Mouse (Mus musculus): Measurements from ENCODE around the gene Car15. TPM values are rescaled to one million over a fixed set of nuclear protein-coding genes. Genes with fewer than 3 reads are reported as not detected.
A peak's percentile ranks its signal among the peaks of the same experiment; 100 is the strongest.

Gene Car15
- polyA plus RNA-seq (2014; fragmentation: Nextera tagmentation; extraction: Ambion mirVana) = 2.4 and 3.4 TPM in 2 replicates

- Histone ChIP-seq H3K27ac (ENCODE audit: low read length) (no peak within 1 kb of the TSS), H3K4me1 (ENCODE audit: control insufficient read depth, insufficient read depth, low read length) (no peaks in the 10 kb centered on the region), H3K9me3 (ENCODE audit: control insufficient read depth, low read depth, low read length) (no peaks in the 10 kb centered on the region), H3K36me3 (ENCODE audit: control insufficient read depth, insufficient read depth, low read length) (peaks cover 24% of the 10 kb centered on the region), H3K27me3 (ENCODE audit: control insufficient read depth, insufficient read depth, low read length) (peaks cover 33% of the 10 kb centered on the region), H3K4me3 (ENCODE audit: low read depth, low read length) (no peak within 1 kb of the TSS), H3K4me2 (replicated peaks; ENCODE audit: low read depth, low read length) (no peak within 1 kb of the TSS), H3K9ac (replicated peaks; ENCODE audit: low read depth, low read length) (no peak within 1 kb of the TSS)
- whole genome bisulfite sequencing = 78% methylated on average over 6 of the region's 6 CpGs
- ATAC-seq (ENCODE audit: insufficient number of reproducible peaks, insufficient read depth, low FRiP score, low read depth) = no peak
Observed at GRCm38 (mm10) chr16:17838051-17838450, at the start of gene Car15. TSS of gene Car15 (minus strand) at chr16:17838364.

- ATAC-seq (ENCODE audit: insufficient number of reproducible peaks, insufficient read depth, low FRiP score, low read depth) = no peak
- no peak overlapping the region for H3K27ac ChIP-seq (ENCODE audit: low read length)
- H3K36me3 ChIP-seq (ENCODE audit: control insufficient read depth, insufficient read depth, low read length) = no peaks in the 10 kb centered on the region; the same call in 1 of the 2 replicates
- WGBS = 68% methylated on average over 6 of the region's 6 CpGs
- no peak overlapping the region for H3K4me2 ChIP-seq (replicated peaks; ENCODE audit: low read depth, low read length)
- H3K27me3 ChIP-seq (ENCODE audit: control insufficient read depth, insufficient read depth, low read length) = no peaks in the 10 kb centered on the region
- no peak overlapping the region for H3K4me3 ChIP-seq (ENCODE audit: low read depth, low read length)
- H3K9ac ChIP-seq (replicated peaks; ENCODE audit: low read depth, low read length) = no peak overlapping the region
- no peaks in the 10 kb centered on the region for H3K4me1 ChIP-seq (ENCODE audit: control insufficient read depth, insufficient read depth, low read length)
- no peaks in the 10 kb centered on the region for H3K9me3 ChIP-seq (ENCODE audit: control insufficient read depth, low read depth, low read length)
Observed at GRCm38 (mm10) chr16:17884116-17884515, 46.0 kb upstream of the Car15 start.

- 0 out of 2 replicates have a peak overlapping the region, but pooled peaks have one; percentile 23 for H3K27ac ChIP-seq (ENCODE audit: low read length)
- no peak for ATAC-seq (ENCODE audit: insufficient number of reproducible peaks, insufficient read depth, low FRiP score, low read depth)
- no peak overlapping the region for H3K4me2 ChIP-seq (replicated peaks; ENCODE audit: low read depth, low read length)
- H3K36me3 ChIP-seq (ENCODE audit: control insufficient read depth, insufficient read depth, low read length) = no peaks in the 10 kb centered on the region; the same call in 1 of the 2 replicates
- no peaks in the 10 kb centered on the region for H3K4me1 ChIP-seq (ENCODE audit: control insufficient read depth, insufficient read depth, low read length)
- no peaks in the 10 kb centered on the region for H3K27me3 ChIP-seq (ENCODE audit: control insufficient read depth, insufficient read depth, low read length)
- no peaks in the 10 kb centered on the region for H3K9me3 ChIP-seq (ENCODE audit: control insufficient read depth, low read depth, low read length)
- H3K9ac ChIP-seq (replicated peaks; ENCODE audit: low read depth, low read length) = no peak overlapping the region
- H3K4me3 ChIP-seq (ENCODE audit: low read depth, low read length) = no peak overlapping the region
Observed at GRCm38 (mm10) chr16:17882196-17882595, 44.0 kb upstream of the Car15 start.

- Histone ChIP-seq H3K27ac (ENCODE audit: low read length) (no peak overlapping the region), H3K36me3 (ENCODE audit: control insufficient read depth, insufficient read depth, low read length) (no peaks in the 10 kb centered on the region; the same call in 1 of the 2 replicates), H3K4me2 (replicated peaks; ENCODE audit: low read depth, low read length) (no peak overlapping the region), H3K4me1 (ENCODE audit: control insufficient read depth, insufficient read depth, low read length) (no peaks in the 10 kb centered on the region), H3K4me3 (ENCODE audit: low read depth, low read length) (no peak overlapping the region), H3K9ac (replicated peaks; ENCODE audit: low read depth, low read length) (no peak overlapping the region), H3K9me3 (ENCODE audit: control insufficient read depth, low read depth, low read length) (no peaks in the 10 kb centered on the region), H3K27me3 (ENCODE audit: control insufficient read depth, insufficient read depth, low read length) (no peaks in the 10 kb centered on the region)
- 81% methylated on average over 4 of the region's 4 CpGs for WGBS
- no peak for ATAC-seq (ENCODE audit: insufficient number of reproducible peaks, insufficient read depth, low FRiP score, low read depth)
Observed at GRCm38 (mm10) chr16:17879571-17879970, 41.4 kb upstream of the Car15 start.

GRCm38 (mm10) chr16:17876096-17876495 lies 37.9 kb upstream of the Car15 start:
- 97% methylated on average over 1 of the region's 1 CpGs for whole genome bisulfite sequencing
- H3K27me3 ChIP-seq (ENCODE audit: control insufficient read depth, insufficient read depth, low read length) = no peaks in the 10 kb centered on the region
- no peak for ATAC-seq (ENCODE audit: insufficient number of reproducible peaks, insufficient read depth, low FRiP score, low read depth)
- no peaks in the 10 kb centered on the region for H3K4me1 ChIP-seq (ENCODE audit: control insufficient read depth, insufficient read depth, low read length)
- no peak overlapping the region for H3K27ac ChIP-seq (ENCODE audit: low read length)
- H3K4me3 ChIP-seq (ENCODE audit: low read depth, low read length) = no peak overlapping the region
- no peak overlapping the region for H3K9ac ChIP-seq (replicated peaks; ENCODE audit: low read depth, low read length)
- peaks cover 15% of the 10 kb centered on the region for H3K36me3 ChIP-seq (ENCODE audit: control insufficient read depth, insufficient read depth, low read length)
- H3K9me3 ChIP-seq (ENCODE audit: control insufficient read depth, low read depth, low read length) = no peaks in the 10 kb centered on the region
- no peak overlapping the region for H3K4me2 ChIP-seq (replicated peaks; ENCODE audit: low read depth, low read length)

- Histone ChIP-seq H3K36me3 (ENCODE audit: control insufficient read depth, insufficient read depth, low read length) (peaks cover 23% of the 10 kb centered on the region), H3K9ac (replicated peaks; ENCODE audit: low read depth, low read length) (no peak overlapping the region), H3K9me3 (ENCODE audit: control insufficient read depth, low read depth, low read length) (no peaks in the 10 kb centered on the region), H3K4me1 (ENCODE audit: control insufficient read depth, insufficient read depth, low read length) (no peaks in the 10 kb centered on the region), H3K27me3 (ENCODE audit: control insufficient read depth, insufficient read depth, low read length) (no peaks in the 10 kb centered on the region), H3K27ac (ENCODE audit: low read length) (no peak overlapping the region), H3K4me3 (ENCODE audit: low read depth, low read length) (no peak overlapping the region), H3K4me2 (replicated peaks; ENCODE audit: low read depth, low read length) (no peak overlapping the region)
- ATAC-seq (ENCODE audit: insufficient number of reproducible peaks, insufficient read depth, low FRiP score, low read depth) = no peak
- WGBS = 81% methylated on average over 4 of the region's 4 CpGs
Observed at GRCm38 (mm10) chr16:17875174-17875573, 37.0 kb upstream of the Car15 start.

- no peak overlapping the region for H3K4me3 ChIP-seq (ENCODE audit: low read depth, low read length)
- no peaks in the 10 kb centered on the region for H3K9me3 ChIP-seq (ENCODE audit: control insufficient read depth, low read depth, low read length)
- no peak for ATAC-seq (ENCODE audit: insufficient number of reproducible peaks, insufficient read depth, low FRiP score, low read depth)
- H3K27me3 ChIP-seq (ENCODE audit: control insufficient read depth, insufficient read depth, low read length) = no peaks in the 10 kb centered on the region
- no peaks in the 10 kb centered on the region for H3K4me1 ChIP-seq (ENCODE audit: control insufficient read depth, insufficient read depth, low read length)
- H3K4me2 ChIP-seq (replicated peaks; ENCODE audit: low read depth, low read length) = no peak overlapping the region
- H3K36me3 ChIP-seq (ENCODE audit: control insufficient read depth, insufficient read depth, low read length) = peaks cover 32% of the 10 kb centered on the region
- no peak overlapping the region for H3K9ac ChIP-seq (replicated peaks; ENCODE audit: low read depth, low read length)
- WGBS = 40% methylated on average over 4 of the region's 4 CpGs
- H3K27ac ChIP-seq (ENCODE audit: low read length) = no peak overlapping the region
Observed at GRCm38 (mm10) chr16:17872995-17873394, 34.8 kb upstream of the Car15 start.

GRCm38 (mm10) chr16:17871248-17871647 lies 33.1 kb upstream of the Car15 start:
- H3K27ac ChIP-seq (ENCODE audit: low read length) = no peak overlapping the region
- no peak overlapping the region for H3K9ac ChIP-seq (replicated peaks; ENCODE audit: low read depth, low read length)
- no peaks in the 10 kb centered on the region for H3K4me1 ChIP-seq (ENCODE audit: control insufficient read depth, insufficient read depth, low read length)
- peaks cover 32% of the 10 kb centered on the region for H3K36me3 ChIP-seq (ENCODE audit: control insufficient read depth, insufficient read depth, low read length)
- no peaks in the 10 kb centered on the region for H3K9me3 ChIP-seq (ENCODE audit: control insufficient read depth, low read depth, low read length)
- no peak overlapping the region for H3K4me2 ChIP-seq (replicated peaks; ENCODE audit: low read depth, low read length)
- ATAC-seq (ENCODE audit: insufficient number of reproducible peaks, insufficient read depth, low FRiP score, low read depth) = no peak
- no peaks in the 10 kb centered on the region for H3K27me3 ChIP-seq (ENCODE audit: control insufficient read depth, insufficient read depth, low read length)
- no peak overlapping the region for H3K4me3 ChIP-seq (ENCODE audit: low read depth, low read length)
- 77% methylated on average over 5 of the region's 5 CpGs for WGBS

- 0 out of 2 replicates have a peak, but pooled peaks have one; percentile 79 for ATAC-seq (ENCODE audit: insufficient number of reproducible peaks, insufficient read depth, low FRiP score, low read depth)
Observed at GRCm38 (mm10) chr16:17865770-17866169, 27.6 kb upstream of the Car15 start.

More at GRCm38 (mm10) chr16:17865770-17866169, 27.6 kb upstream of the Car15 start:
- H3K4me1 ChIP-seq (ENCODE audit: control insufficient read depth, insufficient read depth, low read length) = no peaks in the 10 kb centered on the region
- no peak overlapping the region for H3K4me2 ChIP-seq (replicated peaks; ENCODE audit: low read depth, low read length)
- no peak overlapping the region for H3K27ac ChIP-seq (ENCODE audit: low read length)
- peaks cover 14% of the 10 kb centered on the region for H3K36me3 ChIP-seq (ENCODE audit: control insufficient read depth, insufficient read depth, low read length)
- 66% methylated on average over 6 of the region's 6 CpGs for WGBS
- H3K9me3 ChIP-seq (ENCODE audit: control insufficient read depth, low read depth, low read length) = no peaks in the 10 kb centered on the region
- no peaks in the 10 kb centered on the region for H3K27me3 ChIP-seq (ENCODE audit: control insufficient read depth, insufficient read depth, low read length)
- no peak overlapping the region for H3K9ac ChIP-seq (replicated peaks; ENCODE audit: low read depth, low read length)
- H3K4me3 ChIP-seq (ENCODE audit: low read depth, low read length) = no peak overlapping the region
